8 mouse cellular contexts compared by ENCODE assay signal in genomic region chr10:108162297-108163020, GRCm38 (mm10). TPM values are rescaled to one million over a fixed set of nuclear protein-coding genes. Genes with fewer than 3 reads are reported as not detected.
DNase-seq lines count a peak whose midpoint lies in the region; ATAC-seq and TF ChIP-seq lines count a peak whose summit lies in the region.

No protein-coding gene starts in this region.

- peak overlapping the region; percentile 95 for H3K4me3 ChIP-seq in hindbrain, embryonic 13.5 days
- H3K4me3 ChIP-seq in liver, adult 2 months (ENCODE audit: insufficient read depth, low read depth, low read length) = peak overlapping the region; percentile 96

- H3K4me2 ChIP-seq in hindbrain, embryonic 13.5 days = peak overlapping the region; percentile 69

- DNase-seq in layer of hippocampus, adult 8-10 months (ENCODE audit: low spot score in 2 of 2) = peak; percentile 23 to 31
- no peak for DNase-seq in layer of hippocampus, adult 9-10 months (ENCODE audit: low spot score)
- DNase-seq in adrenal gland, adult (ENCODE audit: inconsistent age in 2 of 2, low spot score in 1 of 2) = peak; percentile 75 to 90
- no peak for DNase-seq in liver, adult 2 months (ENCODE audit: extremely low read depth, low read depth, low spot score)
- DNase-seq in urinary bladder, adult 2 months (ENCODE audit: low spot score) = peak; percentile 62

- no peak for TF ChIP-seq CTCF in liver, adult 2 months (IDR thresholded peaks at IDR 0.05; ENCODE audit: low read depth, low read length)

- H3K4me1 ChIP-seq in hindbrain, embryonic 13.5 days (replicated peaks) = peaks cover 32% of the 10 kb centered on the region
- peaks cover 3% of the 10 kb centered on the region; the same call in 1 of the 2 replicates for H3K4me1 ChIP-seq in liver, adult 2 months (ENCODE audit: control insufficient read depth, insufficient read depth, low read length)

- WGBS in hindbrain, embryonic 13.5 days = under 1% methylated on average over 61 of the region's 79 CpGs
- under 1% methylated on average over 77 of the region's 79 CpGs for WGBS in liver, adult 2 months

- TF ChIP-seq POLR2A in liver, adult 2 months (IDR thresholded peaks at IDR 0.05; ENCODE audit: extremely low read depth, insufficient read depth, low read length) = no peak

- H3K36me3 ChIP-seq in hindbrain, embryonic 13.5 days = no peaks in the 10 kb centered on the region
- H3K36me3 ChIP-seq in liver, adult 2 months (ENCODE audit: control insufficient read depth, insufficient read depth, low read length) = no peaks in the 10 kb centered on the region

- H3K9ac ChIP-seq in hindbrain, embryonic 13.5 days = peak overlapping the region; percentile 100
- peak overlapping the region; percentile 94 for H3K9ac ChIP-seq in liver, adult 2 months (ENCODE audit: low read depth, low read length)

- H3K9me3 ChIP-seq in hindbrain, embryonic 13.5 days = no peaks in the 10 kb centered on the region

- no peaks in the 10 kb centered on the region for H3K27me3 ChIP-seq in hindbrain, embryonic 13.5 days
- H3K27me3 ChIP-seq in liver, adult 2 months (ENCODE audit: control insufficient read depth, insufficient read depth, low read length) = no peaks in the 10 kb centered on the region

- peaks cover 25% of the 10 kb centered on the region; the same call in 1 of the 2 replicates for H3K79me2 ChIP-seq in liver, adult 2 months (ENCODE audit: control insufficient read depth, insufficient read depth, low read length)

- H3K27ac ChIP-seq in hindbrain, embryonic 13.5 days = peak overlapping the region; percentile 99
- H3K27ac ChIP-seq in liver, adult 2 months (replicated peaks; ENCODE audit: insufficient read depth, low read depth, low read length) = peak overlapping the region; percentile 80

- ATAC-seq in erythroid progenitor cell, adult 5-6 weeks (replicated peaks; ENCODE audit: low FRiP score, poor library complexity, severe bottlenecking) = peak; percentile 27
- ATAC-seq in hindbrain, embryonic 13.5 days (ENCODE audit: low FRiP score) = peak; percentile 77
- peak; percentile 33 for ATAC-seq in monocyte, adult 5-6 weeks (replicated peaks; ENCODE audit: insufficient number of reproducible peaks, low FRiP score, low TSS enrichment, poor library complexity, severe bottlenecking)

RNA-seq across cellular contexts. Expression of gene Ppp1r12a, which starts 0.5 kb away (rescaled TPM):
- total RNA-seq in layer of hippocampus, adult 8-10 months (2022) = 100 to 1,000 TPM; 122 to 140 (median 133) TPM
- total RNA-seq in erythroid progenitor cell, adult 5-6 weeks (2015; ENCODE audit: low replicate concordance) = 70.0 and 106 TPM in 2 replicates
- 157 and 169 TPM in 2 replicates for total RNA-seq in erythroid progenitor cell, adult 5-6 weeks (2017; ENCODE audit: low replicate concordance)
- 80.6 and 81.7 TPM in 2 replicates for polyA plus RNA-seq in hindbrain, embryonic 13.5 days (2015; fragmentation: Nextera tagmentation; extraction: Ambion mirVana)
- total RNA-seq in liver, adult 2 months (2014; rRNA removed) = 33.8 and 38.5 TPM in 2 replicates
- 4.4 and 5.5 TPM in 2 replicates for polyA plus RNA-seq in liver, adult 2 months (2012; rRNA removed)
- 397 to 532 TPM (median 436 TPM) in 3 replicates for total RNA-seq in monocyte, adult 5-6 weeks (2017)
- 559 and 692 TPM in 2 replicates for polyA plus RNA-seq in urinary bladder, adult 2 months (2012; rRNA removed)

Comparison
In these comparisons a context has a peak if more than half of its experiments do, and no peak if none do; other contexts are left out.
1. DNase-seq: peak in layer of hippocampus, adult 8-10 months (2 of 2), adrenal gland, adult (2 of 2) and urinary bladder, adult 2 months (single experiment); none in layer of hippocampus, adult 9-10 months (single experiment) and liver, adult 2 months (single experiment).
2. ATAC-seq: peak in every context shown above with its lines; median percentile 77 in hindbrain, embryonic 13.5 days; 33 in monocyte, adult 5-6 weeks; 27 in erythroid progenitor cell, adult 5-6 weeks.